Mouse (Mus musculus): ENCODE measurements around the gene Rinl. TPM values are rescaled to one million over a fixed set of nuclear protein-coding genes. Genes with fewer than 3 reads are reported as not detected.
A peak's percentile ranks its signal among the peaks of the same experiment; 100 is the strongest.

Rinl gene
- total and polyA plus RNA-seq, 3 experiments: 46.1 to 65.5 (median 60.6) TPM

DNA sequence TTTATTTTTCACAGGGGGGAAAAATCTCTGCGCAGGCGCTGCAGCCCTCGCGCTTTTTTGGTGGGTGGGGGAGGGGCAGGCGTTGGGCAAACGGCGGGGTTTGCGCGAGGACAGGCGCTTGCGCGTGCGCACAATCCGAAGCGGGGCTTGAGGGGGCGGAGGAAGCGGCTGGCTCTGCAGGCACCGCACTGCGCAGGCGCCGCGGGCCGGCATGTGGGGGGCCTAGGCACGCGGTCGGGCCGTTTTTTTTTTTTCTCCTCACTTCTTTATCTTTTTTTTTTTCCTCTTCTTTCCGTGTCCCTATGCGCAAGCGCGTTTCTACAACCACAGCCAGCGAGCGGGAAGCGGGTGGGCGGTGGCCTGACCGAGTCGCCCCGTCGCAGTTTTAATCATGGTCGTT, 22.5 kb downstream of the Rinl start (continued):
- TF ChIP-seq CHD2 (IDR thresholded peaks at IDR 0.05; ENCODE audit: low read length): no peak
- no peak for TF ChIP-seq USF2 (conservative IDR thresholded peaks at IDR 0.05; ENCODE audit: low read depth, low read length)
- no peak; the same call in 1 of the 2 replicates for TF ChIP-seq ZKSCAN1 (IDR thresholded peaks at IDR 0.05; ENCODE audit: borderline replicate concordance, low read depth, low read length)
- TF ChIP-seq GABPA (IDR thresholded peaks at IDR 0.05; ENCODE audit: insufficient replicate concordance, low read depth, low read length): no peak
- peak; percentile 41; the same call in 1 of the 2 replicates for TF ChIP-seq NELFE (IDR thresholded peaks at IDR 0.05; ENCODE audit: low read depth, low read length)
- TF ChIP-seq ETS1 (conservative IDR thresholded peaks at IDR 0.05; ENCODE audit: low read depth, low read length): no peak
- no peak for TF ChIP-seq TBP (conservative IDR thresholded peaks at IDR 0.05; ENCODE audit: low read depth, low read length)
- 0 out of 2 replicates have a peak, but pooled peaks have one; percentile 13 for TF ChIP-seq MEF2A (IDR thresholded peaks at IDR 0.05; ENCODE audit: borderline replicate concordance, low read depth, low read length)
- TF ChIP-seq MXI1 (IDR thresholded peaks at IDR 0.05; ENCODE audit: low read depth, low read length): peak; percentile 91
- TF ChIP-seq ZC3H11A (IDR thresholded peaks at IDR 0.05; ENCODE audit: low read depth, low read length): no peak
- peak; percentile 96 for TF ChIP-seq MAX (IDR thresholded peaks at IDR 0.05; ENCODE audit: low read length)
- TF ChIP-seq RAD21 (IDR thresholded peaks at IDR 0.05; ENCODE audit: low read depth, low read length): no peak
- TF ChIP-seq SMC3 (IDR thresholded peaks at IDR 0.05; ENCODE audit: low read depth, low read length): no peak

DNA sequence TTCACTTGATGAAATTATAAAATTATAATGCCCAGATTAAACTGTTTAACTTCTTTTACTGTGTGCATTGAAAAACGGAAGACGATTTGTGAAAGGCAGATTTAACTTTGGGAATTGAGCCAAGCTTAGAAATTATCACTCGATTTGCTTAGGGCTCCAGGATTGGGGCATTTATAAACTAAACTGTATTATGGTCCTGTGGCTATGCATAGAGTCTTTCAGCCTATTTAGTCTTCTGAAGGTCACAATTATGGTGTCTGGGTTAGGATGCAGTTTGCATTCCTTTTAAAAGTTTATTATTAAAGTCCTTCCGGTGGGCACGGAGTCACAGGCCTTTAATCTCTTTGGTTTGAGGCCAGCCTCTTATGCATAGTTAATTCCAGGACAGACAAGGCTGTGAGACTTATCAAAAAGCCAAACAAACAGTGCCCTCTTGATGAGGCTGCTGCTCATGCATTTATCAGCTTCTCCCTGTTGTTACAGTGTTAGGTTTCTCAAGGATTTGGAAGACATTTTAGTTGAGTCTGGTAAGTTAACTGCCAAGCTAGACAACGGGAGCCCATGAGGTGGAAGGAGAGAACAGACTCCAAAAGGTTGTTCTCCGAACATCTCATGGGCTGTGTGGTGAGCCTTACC, 23.0 kb downstream of the Rinl start:
- H3K4me1 ChIP-seq (ENCODE audit: control insufficient read depth in 1 of 2, insufficient read depth in 2 of 2): peaks cover 11 to 57% of the 10 kb centered on the region in 2 experiments
- no peak for DNase-seq (ENCODE audit: extremely low read depth)
- in situ Hi-C loops (cut with MboI; ENCODE audit: low pct_ligation_motif_present, low pct_unique_long_range_greater_than_20kb, low sequenced_read_pairs) (no loop called here), dilution Hi-C loops (cut with MboI; ENCODE audit: extremely low pct_ligation_motif_present, extremely low pct_unique_long_range_greater_than_20kb, low sequenced_read_pairs) (no loop called here)
- TF ChIP-seq POLR2AphosphoS2 (IDR thresholded peaks at IDR 0.05; ENCODE audit: low read depth, low read length) (peak; percentile 4; the same call in 1 of the 2 replicates), CHD1 (IDR thresholded peaks at IDR 0.05; ENCODE audit: low read depth, low read length) (0 out of 2 replicates have a peak, but pooled peaks have one; percentile 16), HCFC1 (IDR thresholded peaks at IDR 0.05; ENCODE audit: low read depth, low read length) (no peak)
- H3K4me3 ChIP-seq (replicated peaks in 1 of 3; ENCODE audit: low read depth in 2 of 3, low read length in 2 of 3, poor library complexity in 1 of 3): peak overlapping the region; percentile 74 to 96 (median 78)
- peaks cover 44 to 50% of the 10 kb centered on the region in 2 experiments for H3K36me3 ChIP-seq (replicated peaks in 1 of 2; ENCODE audit: control insufficient read depth in 1 of 2, insufficient read depth in 1 of 2, low read length in 1 of 2)
- peak overlapping the region; percentile 55; the same call in 1 of the 2 replicates for H3K27ac ChIP-seq (ENCODE audit: insufficient read depth, low read depth)
- H3K9me3 ChIP-seq (replicated peaks; ENCODE audit: low read length): no peaks in the 10 kb centered on the region
- H3K27me3 ChIP-seq (replicated peaks): no peaks in the 10 kb centered on the region
- H3K4me2 ChIP-seq (ENCODE audit: insufficient read depth, low read depth, poor library complexity, severe bottlenecking): peak overlapping the region; percentile 90
- H3K9ac ChIP-seq (ENCODE audit: insufficient read depth, low read depth): peak overlapping the region; percentile 100
- peaks cover 55% of the 10 kb centered on the region for H3K79me2 ChIP-seq (replicated peaks; ENCODE audit: control insufficient read depth, extremely low read depth, insufficient read depth, poor library complexity, severe bottlenecking)

DNA sequence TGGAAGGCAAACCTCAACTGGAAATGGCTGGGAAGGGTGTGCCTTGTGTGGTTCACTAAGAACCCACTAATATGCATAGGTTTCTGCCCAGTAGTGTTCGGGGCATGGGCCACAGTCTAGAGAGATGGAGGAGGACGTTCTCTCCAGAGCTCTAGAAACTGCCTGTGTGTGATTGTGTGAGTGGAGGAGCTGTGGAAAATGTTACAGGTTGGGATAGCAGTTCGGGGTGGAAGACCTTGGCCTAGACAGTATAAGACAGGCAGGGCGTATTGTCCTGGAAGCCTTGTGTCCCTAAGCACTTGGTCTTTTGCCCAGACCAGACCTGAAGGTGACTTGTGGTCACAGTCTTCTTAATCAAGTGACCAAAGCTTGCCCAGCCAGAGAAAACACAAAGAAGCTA, 23.7 kb downstream of the Rinl start:
- H3K36me3 ChIP-seq (replicated peaks in 1 of 2; ENCODE audit: control insufficient read depth in 1 of 2, insufficient read depth in 1 of 2, low read length in 1 of 2): peaks cover 51 to 56% of the 10 kb centered on the region in 2 experiments
- no peaks in the 10 kb centered on the region for H3K9me3 ChIP-seq (replicated peaks; ENCODE audit: low read length)
- TF ChIP-seq POLR2A (IDR thresholded peaks at IDR 0.05; ENCODE audit: low read depth, low read length) (0 out of 2 replicates have a peak, but pooled peaks have one; percentile 11), CHD1 (IDR thresholded peaks at IDR 0.05; ENCODE audit: low read depth, low read length) (0 out of 2 replicates have a peak, but pooled peaks have one; percentile 35), NRF1 (IDR thresholded peaks at IDR 0.05; ENCODE audit: low read depth, low read length) (no peak), GABPA (IDR thresholded peaks at IDR 0.05; ENCODE audit: insufficient replicate concordance, low read depth, low read length) (no peak), ETS1 (conservative IDR thresholded peaks at IDR 0.05; ENCODE audit: low read depth, low read length) (no peak), ZMIZ1 (IDR thresholded peaks at IDR 0.05; ENCODE audit: low read depth, low read length) (0 out of 2 replicates have a peak, but pooled peaks have one; percentile 50), MXI1 (IDR thresholded peaks at IDR 0.05; ENCODE audit: low read depth, low read length) (no peak), ZC3H11A (IDR thresholded peaks at IDR 0.05; ENCODE audit: low read depth, low read length) (no peak), SIN3A (IDR thresholded peaks at IDR 0.05; ENCODE audit: low read length) (peak; percentile 36; the same call in 1 of the 2 replicates)
- H3K27ac ChIP-seq (ENCODE audit: insufficient read depth, low read depth): peak overlapping the region; percentile 55
- in situ Hi-C loops (cut with MboI; ENCODE audit: low pct_ligation_motif_present, low pct_unique_long_range_greater_than_20kb, low sequenced_read_pairs): no loop called here
- dilution Hi-C loops (cut with MboI; ENCODE audit: extremely low pct_ligation_motif_present, extremely low pct_unique_long_range_greater_than_20kb, low sequenced_read_pairs): no loop called here
- peak overlapping the region; percentile 90 for H3K4me2 ChIP-seq (ENCODE audit: insufficient read depth, low read depth, poor library complexity, severe bottlenecking)
- no peaks in the 10 kb centered on the region for H3K27me3 ChIP-seq (replicated peaks)
- H3K4me3 ChIP-seq (replicated peaks in 1 of 3; ENCODE audit: low read depth in 2 of 3, low read length in 2 of 3, poor library complexity in 1 of 3): peak overlapping the region; percentile 74 to 96 (median 78)
- H3K4me1 ChIP-seq (ENCODE audit: control insufficient read depth in 1 of 2, insufficient read depth in 2 of 2): peaks cover 13 to 60% of the 10 kb centered on the region in 2 experiments
- no peak for DNase-seq (ENCODE audit: extremely low read depth)
- H3K79me2 ChIP-seq (replicated peaks; ENCODE audit: control insufficient read depth, extremely low read depth, insufficient read depth, poor library complexity, severe bottlenecking): peaks cover 61% of the 10 kb centered on the region
- H3K9ac ChIP-seq (ENCODE audit: insufficient read depth, low read depth): peak overlapping the region; percentile 100
